Mouse (Mus musculus): ENCODE measurements at regions not wholly inside any gene's neighbourhood (a gene's known extent, or its start where the extent isn't known, plus 50 kb on each side); places are given as distances from the start of the nearest gene placed in this dataset.

DNA sequence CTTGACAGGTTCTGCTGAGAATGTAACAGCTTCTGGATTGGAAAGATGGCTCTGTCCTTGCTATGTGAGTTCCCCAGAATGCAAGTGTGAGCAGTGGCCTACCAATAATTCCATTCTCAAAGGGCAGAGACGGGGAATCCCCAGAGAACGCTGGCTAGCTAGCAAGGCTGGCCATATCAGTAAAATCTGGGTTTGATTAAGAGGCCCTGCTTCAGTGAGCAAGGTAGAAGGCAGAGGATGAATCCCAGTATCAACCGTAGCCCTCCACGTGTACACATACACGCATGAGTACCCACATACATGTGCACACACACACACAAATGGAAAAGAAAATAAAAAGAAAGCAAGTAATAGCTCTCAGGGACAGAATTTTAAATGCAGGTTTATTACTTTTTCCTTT lies 55.3 kb downstream of the Tril start:
- DNase-seq = no peak

DNA sequence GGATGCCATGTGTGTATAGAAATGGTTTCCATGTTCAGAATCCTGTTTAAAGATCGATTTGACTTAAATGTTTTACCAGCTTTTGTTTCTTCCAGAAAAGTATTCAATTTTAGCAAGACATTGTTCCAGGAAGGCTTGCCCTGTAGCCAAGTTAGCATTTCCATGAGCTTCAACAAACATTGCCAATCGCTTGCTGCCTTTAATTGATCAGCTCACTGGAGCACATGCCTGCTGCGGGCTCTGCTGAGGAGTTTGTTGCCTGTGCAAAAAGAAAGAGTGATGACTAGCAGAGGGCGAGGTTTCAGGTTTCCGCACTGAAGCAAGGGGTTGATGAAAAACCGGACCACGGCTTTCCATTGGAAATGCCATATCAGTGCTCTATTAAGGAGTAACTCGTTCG lies 58.0 kb downstream of the Tril start:
- DNase-seq = no peak

DNA sequence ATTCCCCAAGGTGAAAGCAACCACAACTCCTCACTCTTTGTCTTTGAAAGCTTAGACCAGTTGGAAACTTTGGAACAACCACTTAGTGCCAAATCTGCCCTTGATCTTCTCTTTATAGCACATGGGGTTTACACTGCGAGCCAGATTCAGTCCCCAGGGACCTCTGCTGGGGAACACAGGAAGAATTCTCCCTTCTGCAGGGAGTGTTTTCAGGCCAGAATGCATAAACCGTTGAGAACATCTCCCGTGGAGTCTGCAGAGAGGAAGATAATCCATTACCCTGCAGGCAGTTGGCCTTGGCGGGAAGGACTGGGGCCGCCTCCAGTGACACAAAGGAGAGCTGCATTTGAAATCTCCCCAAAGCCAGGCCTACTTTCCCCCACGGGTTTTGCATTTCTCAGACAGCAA lies 60.0 kb downstream of the Tril start:
- peak in 1 of 2 experiments; percentile 17 for DNase-seq

DNA sequence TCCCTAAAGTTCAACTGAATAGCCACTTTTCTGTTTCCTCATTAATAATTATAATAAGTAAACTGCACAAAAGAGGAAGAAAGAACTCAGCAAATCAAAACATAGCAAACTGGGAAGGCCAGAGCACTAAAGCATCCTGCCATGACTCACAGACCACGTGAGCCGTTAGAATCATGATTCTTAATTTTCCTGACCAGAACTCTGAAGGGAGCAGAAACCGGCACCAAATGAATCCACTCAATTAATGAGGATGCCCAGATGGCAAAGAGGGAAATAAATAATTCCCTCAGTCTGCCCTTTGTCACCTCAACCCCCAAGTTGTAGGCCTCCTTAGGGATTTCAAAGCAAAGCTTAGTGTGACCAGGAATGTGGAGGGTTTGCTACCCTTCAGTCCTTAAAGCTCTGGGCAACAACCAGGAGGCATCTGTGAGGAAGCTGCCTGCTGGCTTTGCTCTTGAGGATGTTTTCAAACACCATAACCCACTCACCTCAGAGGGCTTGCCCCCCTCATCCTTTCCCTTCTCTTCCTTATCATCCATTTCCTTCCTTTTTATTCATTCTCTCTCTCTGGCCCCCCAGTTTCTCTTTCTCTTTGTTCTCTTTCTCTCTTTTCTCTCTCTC lies 60.8 kb downstream of the Tril start:
- no peak for DNase-seq

DNA sequence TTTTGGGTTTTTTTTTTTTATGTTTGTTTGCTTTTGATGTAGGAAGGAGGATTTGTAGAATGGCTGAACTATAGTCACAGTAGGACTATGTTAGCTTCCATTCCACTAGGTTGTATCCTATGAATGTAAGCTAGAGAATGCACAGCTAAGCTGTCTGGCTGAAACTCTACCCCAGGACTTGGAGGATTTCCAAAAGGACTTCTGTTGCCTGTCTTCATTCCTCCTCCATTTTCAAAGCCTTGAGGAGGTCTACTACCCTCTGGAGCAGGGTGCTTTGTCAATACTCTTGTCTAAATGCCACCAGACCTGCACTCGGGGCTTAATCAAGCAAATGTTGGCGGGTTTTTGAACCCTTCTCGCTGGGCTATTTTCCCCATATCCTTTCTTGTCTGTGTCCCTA lies 66.3 kb downstream of the Tril start:
- DNase-seq = no peak

DNA sequence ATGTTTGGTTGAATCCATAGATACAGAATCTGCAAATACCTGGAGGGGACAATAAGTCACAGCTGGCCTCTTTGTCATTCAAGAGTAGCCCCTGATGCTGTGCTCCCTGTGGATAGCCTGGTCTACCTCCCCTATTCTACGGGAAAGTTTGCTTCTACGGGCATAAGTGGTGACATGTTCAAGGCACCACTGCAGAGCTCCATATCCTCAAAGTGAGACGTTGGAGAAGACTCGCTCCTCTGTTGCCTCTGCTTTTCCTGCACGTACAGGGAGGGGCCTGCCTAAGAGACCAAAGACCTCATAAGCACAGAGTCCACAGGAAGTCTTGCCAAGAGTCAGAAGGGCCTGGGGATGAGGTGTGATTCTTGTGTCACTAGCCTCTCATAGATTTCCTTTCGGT lies 70.1 kb downstream of the Tril start:
- no peak for DNase-seq

All from cerebellum, adult 18-20 months (tissue).